Mouse (Mus musculus): ENCODE results near the gene Tmem97.

GRCm38 (mm10) chr11:78595773-78596172, 45.2 kb upstream of the Tmem97 start:
- no peak for TF ChIP-seq POLR2A (IDR thresholded peaks at IDR 0.05; ENCODE audit: low read depth, low read length)
- no peak for TF ChIP-seq CTCF (conservative IDR thresholded peaks at IDR 0.05; ENCODE audit: insufficient read depth, insufficient read length, low read depth, low read length)
